Mouse (Mus musculus) ES-E14 (cell line): Measurements from ENCODE around the gene Setx. TPM values are rescaled to one million over a fixed set of nuclear protein-coding genes. Genes with fewer than 3 reads are reported as not detected.

Experiments
- DNase-seq: peaks from one replicate; pipeline ENCODE4 v3.0.0-alpha.2; 2013; ENCODE audit warnings: low read depth, low spot score
- H3K27ac ChIP-seq: 2 replicates; pipeline ENCODE4 v1.5.1; 2012; ENCODE audit warnings: low read depth, mild to moderate bottlenecking, low read length, moderate library complexity, mixed read lengths; ENCODE audit not compliant: poor library complexity, insufficient read depth, severe bottlenecking
- H3K36me3 ChIP-seq: 2 replicates; pipeline ENCODE4 v1.6.1; 2012; ENCODE audit warnings: mild to moderate bottlenecking, low read length, moderate library complexity, mixed read lengths; ENCODE audit not compliant: control insufficient read depth, poor library complexity, insufficient read depth, severe bottlenecking
- H3K4me1 ChIP-seq, 2 experiments: fragments of 150-350 bp in 1 of 2; sonication (generic) in 1 of 2; 2 replicates each; pipeline ENCODE4 v1.6.1; 2012; ENCODE audit warnings: low read length in 2 of 2, mild to moderate bottlenecking in 1 of 2, mixed read lengths in 1 of 2; ENCODE audit not compliant: control insufficient read depth in 2 of 2, insufficient read depth in 2 of 2, poor library complexity in 1 of 2
- H3K4me3 ChIP-seq, 2 experiments: fragments of 150-350 bp in 1 of 2; sonication (generic) in 1 of 2; 2 replicates each; pipeline ENCODE4 v1.5.1; 2012; ENCODE audit warnings: low read length in 2 of 2, low read depth in 1 of 2, mild to moderate bottlenecking in 1 of 2, mixed read lengths in 1 of 2; ENCODE audit not compliant: insufficient read depth in 1 of 2, poor library complexity in 1 of 2, severe bottlenecking in 1 of 2
- H3K9ac ChIP-seq: 2 replicates; pipeline ENCODE4 v1.6.1; 2012; ENCODE audit warnings: low read depth, mild to moderate bottlenecking, low read length, mixed read lengths; ENCODE audit not compliant: poor library complexity, insufficient read depth, severe bottlenecking
- H3K9me3 ChIP-seq: fragments of 150-350 bp; sonication (generic); 2 replicates; pipeline ENCODE4 v1.6.1; 2012; ENCODE audit warnings: low read depth, mild to moderate bottlenecking, low read length; ENCODE audit not compliant: control insufficient read depth, insufficient read depth
- CHD2 ChIP-seq: IDR thresholded peaks from 2 replicates; pipeline ENCODE4 v1.6.1; 2014; ENCODE audit warnings: mild to moderate bottlenecking, low read depth, low read length, inconsistent platforms
- HCFC1 ChIP-seq: IDR thresholded peaks from 2 replicates; pipeline ENCODE4 v1.6.1; 2012; ENCODE audit warnings: low read length, inconsistent platforms, borderline replicate concordance; ENCODE audit not compliant: insufficient read depth
- MAFK ChIP-seq: IDR thresholded peaks from 2 replicates; pipeline ENCODE4 v1.6.1; 2014; ENCODE audit warnings: mild to moderate bottlenecking, low read depth, low read length, inconsistent platforms; ENCODE audit not compliant: insufficient read depth
- ZC3H11A ChIP-seq: IDR thresholded peaks from 2 replicates; pipeline ENCODE4 v1.6.1; 2012; ENCODE audit warnings: low read depth, mild to moderate bottlenecking, inconsistent platforms, low read length, borderline replicate concordance
- ZNF384 ChIP-seq: IDR thresholded peaks from 2 replicates; pipeline ENCODE4 v1.6.1; 2012; ENCODE audit warnings: low read depth, low read length, inconsistent platforms
- in situ Hi-C, 2 experiments: fragments of 600-800 bp; cut with MboI; formaldehyde crosslinking; loops; one replicate each; pipeline ENCODE4 v1.15.1; 2025; ENCODE audit warnings: low sequenced_read_pairs in 2 of 2, inconsistent platforms in 1 of 2; ENCODE audit not compliant: unreplicated experiment in 2 of 2
- total RNA-seq: library from RNA; depleted of rRNA; stranded (reverse); fragments of 300-350 nt; gene quantifications from 2 replicates; pipeline ENCODE4 v1.2.3, GENCODE M21; 2012

The Setx gene
- total RNA-seq, 1 experiment, result 123 TPM

- no peak for DNase-seq
- H3K27ac ChIP-seq, result no peak overlapping the region
- no peaks in the 10 kb centered on the region for H3K9me3 ChIP-seq
- TF ChIP-seq CHD2 (no peak), MAFK (no peak), ZC3H11A (no peak), ZNF384 (no peak), HCFC1 (no peak)
- peaks cover 41% of the 10 kb centered on the region for H3K36me3 ChIP-seq
- no peak overlapping the region for H3K4me3 ChIP-seq
- no peak overlapping the region for H3K9ac ChIP-seq
- in situ Hi-C loops, result no loop called here
- peaks cover 0 to 5% of the 10 kb centered on the region in 2 experiments; a peak in 3 of 4 replicates for H3K4me1 ChIP-seq
Observed at GRCm38 (mm10) chr2:29130118-29130899, 6.3 kb downstream of the Setx start.

- in situ Hi-C loops, result no loop called here
- no peak overlapping the region for H3K4me3 ChIP-seq
- H3K36me3 ChIP-seq, result peaks cover 33% of the 10 kb centered on the region
- H3K27ac ChIP-seq, result no peak overlapping the region
- H3K9me3 ChIP-seq, result no peaks in the 10 kb centered on the region
- DNase-seq, result no peak
- no peaks in the 10 kb centered on the region for H3K4me1 ChIP-seq
- TF ChIP-seq MAFK (no peak), CHD2 (no peak), HCFC1 (no peak), ZNF384 (no peak), ZC3H11A (no peak)
- no peak overlapping the region for H3K9ac ChIP-seq
Observed at GRCm38 (mm10) chr2:29135161-29135560, 11.2 kb downstream of the Setx start.

- Histone ChIP-seq H3K36me3 (peaks cover 48% of the 10 kb centered on the region), H3K27ac (peak overlapping the region; percentile 28; the same call in 1 of the 2 replicates), H3K4me3 (no peak overlapping the region)
Observed at GRCm38 (mm10) chr2:29151941-29152340, 28.0 kb downstream of the Setx start.

GRCm38 (mm10) chr2:29168067-29168466, 44.1 kb downstream of the Setx start:
- H3K4me1 ChIP-seq, result no peaks in the 10 kb centered on the region
- H3K9ac ChIP-seq, result no peak overlapping the region
- no peak overlapping the region for H3K4me3 ChIP-seq
- peak; percentile 56; the same call in 1 of the 2 replicates for TF ChIP-seq MAFK
- TF ChIP-seq ZNF384, result no peak
- TF ChIP-seq ZC3H11A, result no peak
- no peak overlapping the region for H3K27ac ChIP-seq
- DNase-seq, result no peak
- in situ Hi-C loops, result loop anchor here (25.0 kb wide), 3 partner anchors 744 to 1144 kb away; no protein-coding TSS in a partner anchor
- H3K9me3 ChIP-seq, result no peaks in the 10 kb centered on the region
- H3K36me3 ChIP-seq, result peaks cover 41% of the 10 kb centered on the region

More at GRCm38 (mm10) chr2:29151941-29152340, 28.0 kb downstream of the Setx start:
- no peak overlapping the region for H3K9ac ChIP-seq
- in situ Hi-C loops, result loop anchor here (25.0 kb wide), 3 partner anchors 760 to 1160 kb away; no protein-coding TSS in a partner anchor
- no peaks in the 10 kb centered on the region for H3K9me3 ChIP-seq
- peak; percentile 33 for DNase-seq
- TF ChIP-seq HCFC1 (no peak), CHD2 (0 out of 2 replicates have a peak, but pooled peaks have one; percentile 48)
- peaks cover 8 to 12% of the 10 kb centered on the region in 2 experiments for H3K4me1 ChIP-seq
